Mouse (Mus musculus) embryonic facial prominence, embryonic 10.5 days (tissue): ENCODE results near the gene Ahnak. TPM values are rescaled to one million over a fixed set of nuclear protein-coding genes. Genes with fewer than 3 reads are reported as not detected.
"Not testable (repeated sequence)": the region's sequence is repeated elsewhere in the genome, so short reads cannot be mapped to it uniquely, and the experiment has no call there.

Source experiments
- DNase-seq: peaks from one replicate; pipeline ENCODE4 v3.0.0-alpha.2; 2017; ENCODE audit warnings: low spot score
- H3K27ac ChIP-seq: fragments of 300-500 bp; sonication (generic); replicated peaks from 2 replicates; pipeline ENCODE4 v1.5.1; 2016; ENCODE audit warnings: mild to moderate bottlenecking
- H3K27me3 ChIP-seq: fragments of 300-500 bp; sonication (generic); replicated peaks from 2 replicates; pipeline ENCODE4 v1.6.1; 2016; ENCODE audit warnings: low read depth, mild to moderate bottlenecking; ENCODE audit not compliant: poor library complexity, severe bottlenecking
- H3K36me3 ChIP-seq: fragments of 300-500 bp; sonication (generic); replicated peaks from 2 replicates; pipeline ENCODE4 v1.6.1; 2016; ENCODE audit warnings: mild to moderate bottlenecking, moderate library complexity
- H3K4me1 ChIP-seq: fragments of 300-500 bp; sonication (generic); 2 replicates; pipeline ENCODE4 v1.6.1; 2016
- H3K4me3 ChIP-seq: fragments of 300-500 bp; sonication (generic); 2 replicates; pipeline ENCODE4 v1.5.1; 2016; ENCODE audit warnings: mild to moderate bottlenecking, moderate library complexity
- H3K9me3 ChIP-seq: fragments of 300-500 bp; sonication (generic); 2 replicates; pipeline ENCODE4 v1.6.1; 2016; ENCODE audit warnings: mild to moderate bottlenecking
- WGBS: fragments of 180-500 bp; shearing (Covaris S2); methylation state at CpG from one replicate; pipeline ENCODE4 v1.1.7; 2016; 5-methylcytosine and 5-hydroxymethylcytosine counted together
- polyA plus RNA-seq: library from polyadenylated mRNA; unstranded; fragments of >200 nt; fragmentation: Nextera tagmentation; extraction: Ambion mirVana; gene quantifications from 2 replicates; pipeline ENCODE4 v1.2.1, GENCODE M21; 2016

The Ahnak gene
- polyA plus RNA-seq, 1 experiment from 2014 or later, result 10.0 TPM

- H3K36me3 ChIP-seq, result no peaks in the 10 kb centered on the region
- H3K4me1 ChIP-seq, result peaks cover 26% of the 10 kb centered on the region
- H3K4me3 ChIP-seq, result no peak overlapping the region
- 66% methylated on average over 3 of the region's 3 CpGs for WGBS
- DNase-seq, result no peak
- no peaks in the 10 kb centered on the region for H3K27me3 ChIP-seq
- H3K9me3 ChIP-seq, result no peaks in the 10 kb centered on the region
- no peak overlapping the region for H3K27ac ChIP-seq
Observed at GRCm38 (mm10) chr19:9105101-9105685, 116.1 kb downstream of the Ahnak start.

DNA sequence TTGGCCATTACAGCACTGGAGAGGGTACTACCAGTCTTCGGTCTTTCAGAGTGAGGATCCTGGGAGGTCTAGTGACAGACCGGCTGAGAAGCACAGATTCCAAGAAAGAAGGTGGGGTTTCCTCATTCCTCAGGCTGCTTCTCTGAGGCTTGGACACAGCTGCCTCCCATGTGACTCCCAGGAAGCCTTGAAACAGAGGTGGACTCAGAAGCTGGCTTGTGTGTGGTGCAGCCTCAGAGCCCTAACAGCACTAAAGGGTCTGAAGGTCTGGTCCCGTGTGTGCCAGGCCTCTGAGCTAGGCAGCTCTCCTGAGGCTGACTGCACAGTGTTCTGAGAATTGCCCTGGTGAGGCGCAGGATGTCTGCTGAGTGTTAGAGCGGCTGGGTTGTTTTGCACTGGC is 117.0 kb downstream of the Ahnak start:
- H3K9me3 ChIP-seq, result no peaks in the 10 kb centered on the region

DNA sequence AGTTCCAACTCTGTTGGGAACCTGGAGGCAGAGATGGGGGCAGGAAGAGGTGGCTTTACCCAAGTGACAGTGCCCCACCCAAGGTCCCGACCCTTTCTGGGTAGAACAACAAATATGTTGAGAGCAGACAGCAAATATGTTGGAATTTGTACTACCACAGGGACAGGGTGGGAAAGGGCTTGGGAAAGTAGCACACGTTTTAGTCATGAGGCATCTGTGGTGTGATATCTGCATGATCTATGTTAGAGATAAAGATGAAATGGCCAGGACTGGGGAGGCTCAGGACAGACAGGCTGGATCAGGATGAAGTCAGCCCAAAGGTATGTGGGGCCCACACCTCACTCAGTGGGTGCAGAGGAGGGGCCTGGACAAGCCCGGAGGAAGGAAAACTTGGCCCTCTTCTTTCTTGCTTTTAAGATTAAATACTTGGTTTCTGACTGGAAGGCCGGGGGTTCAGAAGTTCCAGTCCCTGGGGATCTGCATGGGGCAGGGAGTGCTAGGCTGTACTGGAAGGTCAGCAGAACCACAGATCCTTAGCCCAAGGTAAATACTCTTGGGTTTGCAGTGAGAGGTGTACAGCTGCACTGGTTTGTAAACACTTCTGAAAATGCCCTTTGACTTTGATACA is 117.8 kb downstream of the Ahnak start:
- peak; percentile 21 for DNase-seq
- Histone ChIP-seq H3K9me3 (no peaks in the 10 kb centered on the region), H3K4me3 (peak overlapping the region; percentile 17; the same call in 1 of the 2 replicates), H3K27ac (peak overlapping the region; percentile 69), H3K36me3 (no peaks in the 10 kb centered on the region), H3K4me1 (peaks cover 26% of the 10 kb centered on the region), H3K27me3 (no peaks in the 10 kb centered on the region)
- WGBS, result 51% methylated on average over 4 of the region's 4 CpGs

More for the DNA sequence above, 117.0 kb downstream of the Ahnak start:
- H3K27ac ChIP-seq, result peak overlapping the region; percentile 69
- DNase-seq, result no peak
- H3K4me3 ChIP-seq, result peak overlapping the region; percentile 14; the same call in 1 of the 2 replicates
- H3K4me1 ChIP-seq, result peaks cover 26% of the 10 kb centered on the region
- no peaks in the 10 kb centered on the region for H3K27me3 ChIP-seq
- H3K36me3 ChIP-seq, result no peaks in the 10 kb centered on the region
- WGBS, result 52% methylated on average over 5 of the region's 5 CpGs

DNA sequence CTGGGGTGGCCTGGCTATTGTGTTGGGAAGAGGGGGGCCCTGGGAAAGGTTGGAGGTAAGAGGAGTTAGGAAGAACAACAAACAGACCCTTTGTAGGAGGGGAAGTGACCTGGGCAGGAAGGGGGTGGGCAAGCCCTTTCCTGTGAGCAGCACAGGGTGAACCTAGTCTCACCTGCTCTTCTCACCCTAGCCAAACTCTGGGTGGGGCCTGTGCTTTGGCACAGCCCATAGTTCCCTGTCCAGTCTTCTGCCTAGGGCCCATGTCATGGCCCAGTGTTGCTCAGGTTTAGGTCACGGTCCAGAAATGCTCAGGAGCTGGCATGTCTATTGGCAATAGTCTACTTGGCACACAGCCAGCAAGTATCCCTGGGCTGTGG is 118.3 kb downstream of the Ahnak start:
- H3K27ac ChIP-seq, result peak overlapping the region; percentile 58
- 74% methylated on average over 1 of the region's 1 CpGs for WGBS

GRCm38 (mm10) chr19:9108536-9108935 is 119.5 kb downstream of the Ahnak start:
- no peaks in the 10 kb centered on the region for H3K27me3 ChIP-seq
- no peak for DNase-seq
- H3K4me1 ChIP-seq, result peaks cover 26% of the 10 kb centered on the region
- no peak overlapping the region for H3K4me3 ChIP-seq
- H3K9me3 ChIP-seq, result no peaks in the 10 kb centered on the region
- no peak overlapping the region for H3K27ac ChIP-seq
- WGBS, result 82% methylated on average over 1 of the region's 1 CpGs
- H3K36me3 ChIP-seq, result 0 out of 2 replicates have a peak, but pooled peaks cover 3% of the 10 kb centered on the region

More for the DNA sequence above, 118.3 kb downstream of the Ahnak start:
- Histone ChIP-seq H3K27me3 (no peaks in the 10 kb centered on the region), H3K36me3 (no peaks in the 10 kb centered on the region), H3K9me3 (no peaks in the 10 kb centered on the region), H3K4me1 (peaks cover 26% of the 10 kb centered on the region), H3K4me3 (peak overlapping the region; percentile 17; the same call in 1 of the 2 replicates)
- no peak for DNase-seq

GRCm38 (mm10) chr19:9110182-9110869 is 121.2 kb downstream of the Ahnak start:
- WGBS, result 56% methylated on average over 4 of the region's 4 CpGs
- H3K27me3 ChIP-seq, result no peaks in the 10 kb centered on the region
- H3K27ac ChIP-seq, result no peak overlapping the region
- no peak overlapping the region for H3K4me3 ChIP-seq
- H3K36me3 ChIP-seq, result 0 out of 2 replicates have a peak, but pooled peaks cover 8% of the 10 kb centered on the region
- H3K9me3 ChIP-seq, result no peaks in the 10 kb centered on the region
- peaks cover 22% of the 10 kb centered on the region for H3K4me1 ChIP-seq
- peak; percentile 43 for DNase-seq

- H3K9me3 ChIP-seq, result no peaks in the 10 kb centered on the region
- H3K36me3 ChIP-seq, result peaks cover 18% of the 10 kb centered on the region
- H3K4me1 ChIP-seq, result peaks cover 5% of the 10 kb centered on the region
- H3K4me3 ChIP-seq, result no peak overlapping the region
- H3K27ac ChIP-seq, result no peak overlapping the region
- WGBS, result 78% methylated on average over 8 of the region's 8 CpGs
- no peaks in the 10 kb centered on the region for H3K27me3 ChIP-seq
- DNase-seq, result no peak
Observed at GRCm38 (mm10) chr19:9112043-9112442, 123.0 kb downstream of the Ahnak start.

- Histone ChIP-seq H3K27me3 (no peaks in the 10 kb centered on the region), H3K27ac (no peak overlapping the region), H3K36me3 (peaks cover 22% of the 10 kb centered on the region), H3K4me1 (no peaks in the 10 kb centered on the region), H3K4me3 (no peak overlapping the region), H3K9me3 (no peaks in the 10 kb centered on the region)
- 85% methylated on average over 4 of the region's 4 CpGs for WGBS
- DNase-seq, result no peak
Observed at GRCm38 (mm10) chr19:9116268-9116667, 127.2 kb downstream of the Ahnak start.

DNA sequence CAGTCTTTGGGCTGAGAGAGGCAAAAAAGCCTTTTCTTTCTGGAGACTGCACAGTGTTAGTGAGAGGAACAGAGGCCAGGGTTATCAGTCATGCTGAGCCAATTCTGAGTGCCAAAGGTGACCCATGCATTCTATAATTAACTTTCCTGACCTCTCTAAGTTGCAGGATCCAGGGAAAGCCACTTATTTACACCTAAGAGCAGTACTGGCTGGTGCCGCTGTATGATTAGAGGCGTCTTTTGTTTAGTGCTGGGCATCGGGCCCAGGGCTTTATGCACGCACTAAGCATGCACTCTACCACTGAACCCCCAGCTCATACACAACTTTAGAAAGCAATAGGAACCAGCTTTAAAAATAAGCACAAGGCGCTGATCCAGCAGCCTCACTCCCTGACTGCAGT is 128.2 kb downstream of the Ahnak start:
- peaks cover 22% of the 10 kb centered on the region for H3K36me3 ChIP-seq
- H3K4me1 ChIP-seq, result no peaks in the 10 kb centered on the region
- H3K27me3 ChIP-seq, result no peaks in the 10 kb centered on the region
- no peak overlapping the region for H3K4me3 ChIP-seq
- no peak overlapping the region for H3K27ac ChIP-seq
- WGBS, result 90% methylated on average over 5 of the region's 5 CpGs
- H3K9me3 ChIP-seq, result no peaks in the 10 kb centered on the region
- no peak for DNase-seq

DNA sequence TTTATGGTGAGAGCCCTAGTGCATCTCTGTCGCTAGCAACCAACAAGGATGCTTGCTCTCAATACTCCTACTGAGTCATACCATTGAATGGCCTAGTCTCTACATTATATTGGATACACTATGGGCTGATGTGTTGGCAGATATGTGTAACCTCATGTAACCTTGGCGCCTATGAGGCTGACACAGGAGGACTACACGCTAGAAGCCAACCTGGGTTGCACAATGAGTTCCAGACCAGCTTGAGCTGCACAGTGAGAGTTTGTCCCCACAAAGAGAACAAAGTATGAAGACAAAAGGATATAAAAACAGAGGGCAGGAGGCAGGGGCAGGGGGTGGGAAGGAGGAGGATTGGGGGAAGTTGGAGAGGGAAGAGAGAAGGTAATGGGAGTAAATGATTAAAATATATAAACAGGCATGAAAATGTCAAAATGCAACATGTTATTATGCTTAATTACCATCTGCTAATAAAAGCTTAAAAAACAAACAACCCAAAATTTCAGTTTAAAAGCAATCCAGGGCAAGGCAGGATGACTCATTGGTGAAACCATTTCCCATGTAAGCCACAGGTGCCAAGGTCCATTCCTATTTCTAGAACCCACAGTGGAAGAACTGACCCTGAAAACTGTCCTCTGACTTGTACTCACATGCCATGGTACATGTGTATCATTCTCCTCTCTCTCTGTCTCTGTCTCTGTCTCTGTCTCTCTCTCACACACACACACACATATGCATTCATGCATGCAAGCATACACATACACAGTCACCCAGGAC is 130.8 kb downstream of the Ahnak start:
- WGBS, result 88% methylated on average over 3 of the region's 3 CpGs
- H3K4me3 ChIP-seq, result no peak overlapping the region

DNA sequence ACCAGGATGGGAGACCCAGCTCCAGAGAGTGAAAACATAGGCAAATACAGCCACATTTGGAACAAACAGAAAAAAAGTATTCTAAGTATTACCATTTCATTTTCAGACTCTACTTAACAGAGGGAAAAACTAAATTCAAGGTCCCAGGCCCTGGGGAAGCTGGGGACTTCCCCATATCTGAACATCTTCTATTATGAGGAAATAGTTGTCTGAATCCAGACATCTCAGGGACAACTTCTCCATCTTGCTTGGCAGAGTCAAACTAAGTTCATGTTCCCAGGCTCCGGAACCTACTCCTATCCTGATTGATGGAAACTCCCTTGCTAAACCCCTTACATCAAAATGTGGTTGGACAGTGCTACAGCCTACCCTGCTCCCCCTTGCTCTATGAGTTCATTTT is 133.3 kb downstream of the Ahnak start:
- H3K27ac ChIP-seq, result no peak overlapping the region
- H3K9me3 ChIP-seq, result peaks cover 3% of the 10 kb centered on the region; the same call in 1 of the 2 replicates
- no peak for DNase-seq
- 98% methylated on average over 1 of the region's 1 CpGs for WGBS
- H3K4me1 ChIP-seq, result no peaks in the 10 kb centered on the region
- no peak overlapping the region for H3K4me3 ChIP-seq
- H3K36me3 ChIP-seq, result peaks cover 11% of the 10 kb centered on the region
- H3K27me3 ChIP-seq, result no peaks in the 10 kb centered on the region

More for the DNA sequence above, 130.8 kb downstream of the Ahnak start:
- H3K27me3 ChIP-seq, result no peaks in the 10 kb centered on the region
- H3K27ac ChIP-seq, result no peak overlapping the region
- no peaks in the 10 kb centered on the region for H3K4me1 ChIP-seq
- no peaks in the 10 kb centered on the region for H3K9me3 ChIP-seq
- H3K36me3 ChIP-seq, result peaks cover 14% of the 10 kb centered on the region
- no peak for DNase-seq

- WGBS, result 92% methylated on average over 2 of the region's 2 CpGs
- H3K9me3 ChIP-seq, H3K27me3 ChIP-seq, H3K27ac ChIP-seq, H3K4me3 ChIP-seq, DNase-seq, H3K4me1 ChIP-seq: not testable (repeated sequence)
- H3K36me3 ChIP-seq, result peaks cover 16% of the 10 kb centered on the region
Observed at GRCm38 (mm10) chr19:9123986-9124385, 134.9 kb downstream of the Ahnak start.
